Mouse (Mus musculus): ENCODE measurements around the gene Dst. TPM values are rescaled to one million over a fixed set of nuclear protein-coding genes. Genes with fewer than 3 reads are reported as not detected.

The Dst gene
- total and polyA plus RNA-seq, 3 experiments = 0.08 to 0.60 TPM; not detected in 1

DNA sequence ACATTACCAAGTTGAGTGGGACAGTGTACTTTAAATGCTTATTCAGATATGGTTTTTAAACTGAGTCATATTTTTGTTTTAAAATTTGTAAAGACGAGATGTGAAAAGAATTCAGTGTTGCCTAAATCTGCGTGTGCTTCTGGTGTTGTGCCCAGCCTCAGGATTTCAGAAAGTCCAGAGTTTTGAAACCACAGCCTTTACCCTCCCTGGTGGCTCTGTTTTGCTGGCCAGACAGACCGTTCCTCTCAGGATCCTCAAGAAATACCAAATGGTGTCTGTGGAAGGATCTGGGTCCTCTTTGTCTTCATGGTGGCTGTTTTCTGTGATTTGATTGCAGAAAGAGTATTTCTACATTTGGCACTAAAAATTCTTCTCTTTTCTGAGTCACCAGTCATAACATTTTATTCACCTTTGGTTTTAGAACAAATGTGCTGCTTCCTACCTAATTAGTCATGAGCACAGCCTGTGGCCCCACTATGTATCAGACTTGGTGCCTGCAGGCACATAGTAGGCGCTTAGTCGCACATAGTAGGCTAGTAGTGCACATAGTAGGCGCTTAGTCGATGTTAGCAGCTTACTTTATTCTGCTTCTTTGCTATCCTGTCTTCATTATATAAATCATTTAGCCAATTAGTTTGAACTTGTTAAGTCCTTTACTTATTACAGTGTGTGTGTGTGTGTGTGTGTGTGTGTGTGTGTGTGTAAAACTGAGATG lies 136.0 kb downstream of the Dst start:
- Histone ChIP-seq H3K9me3 (replicated peaks; ENCODE audit: insufficient read depth, low read length) (no peaks in the 10 kb centered on the region), H3K4me1 (ENCODE audit: control insufficient read depth in 1 of 2, insufficient read depth in 2 of 2, low read length in 2 of 2) (no peaks in the 10 kb centered on the region), H3K4me3 (ENCODE audit: control insufficient read depth in 1 of 2, insufficient read depth in 1 of 2, low read depth in 2 of 2, low read length in 2 of 2) (no peak overlapping the region), H3K27me3 (ENCODE audit: control insufficient read depth in 1 of 2, insufficient read depth in 2 of 2, low read length in 2 of 2) (no peaks in the 10 kb centered on the region), H3K36me3 (ENCODE audit: control insufficient read depth in 1 of 2, insufficient read depth in 2 of 2, low read length in 2 of 2) (no peaks in the 10 kb centered on the region), H3K27ac (ENCODE audit: control insufficient read depth, low read depth, low read length) (no peak overlapping the region), H3K79me2 (ENCODE audit: control insufficient read depth, insufficient read depth, low read length, poor library complexity) (no peaks in the 10 kb centered on the region), H3K9ac (ENCODE audit: control insufficient read depth, low read depth, low read length, poor library complexity, severe bottlenecking) (no peak overlapping the region)
- no peak for DNase-seq (ENCODE audit: low read depth, low spot score)
- TF ChIP-seq TBP (IDR thresholded peaks at IDR 0.05; ENCODE audit: low read depth, low read length) = no peak
- TF ChIP-seq USF1 (IDR thresholded peaks at IDR 0.05; ENCODE audit: low read depth, low read length) = no peak
- TF ChIP-seq GATA1 (IDR thresholded peaks at IDR 0.05; ENCODE audit: low read depth, low read length) = no peak
- TF ChIP-seq ZKSCAN1 (IDR thresholded peaks at IDR 0.05; ENCODE audit: low read depth, low read length) = peak; percentile 88

GRCm38 (mm10) chr1:34044675-34045074 lies 136.7 kb downstream of the Dst start:
- no peaks in the 10 kb centered on the region for H3K36me3 ChIP-seq (ENCODE audit: control insufficient read depth in 1 of 2, insufficient read depth in 2 of 2, low read length in 2 of 2)
- H3K27ac ChIP-seq (ENCODE audit: control insufficient read depth, low read depth, low read length) = no peak overlapping the region
- H3K27me3 ChIP-seq (ENCODE audit: control insufficient read depth in 1 of 2, insufficient read depth in 2 of 2, low read length in 2 of 2) = no peaks in the 10 kb centered on the region
- no peak overlapping the region for H3K9ac ChIP-seq (ENCODE audit: control insufficient read depth, low read depth, low read length, poor library complexity, severe bottlenecking)
- no peak for DNase-seq (ENCODE audit: low read depth, low spot score)
- no peak for TF ChIP-seq TAL1 (IDR thresholded peaks at IDR 0.05; ENCODE audit: low read length)
- no peak for TF ChIP-seq MAFK (IDR thresholded peaks at IDR 0.05; ENCODE audit: borderline replicate concordance, low read depth, low read length)
- TF ChIP-seq ZKSCAN1 (IDR thresholded peaks at IDR 0.05; ENCODE audit: low read depth, low read length) = no peak
- no peak for TF ChIP-seq ELF1 (IDR thresholded peaks at IDR 0.05; ENCODE audit: low read depth, low read length)
- TF ChIP-seq POLR2A (IDR thresholded peaks at IDR 0.05; ENCODE audit: control insufficient read depth in 1 of 2, insufficient read depth in 1 of 2, low read depth in 1 of 2, low read length in 2 of 2, poor library complexity in 1 of 2) = no peak
- TF ChIP-seq MYC (IDR thresholded peaks at IDR 0.05; ENCODE audit: low read depth, low read length) = no peak
- no peak for TF ChIP-seq TBP (IDR thresholded peaks at IDR 0.05; ENCODE audit: low read depth, low read length)
- TF ChIP-seq BHLHE40 (IDR thresholded peaks at IDR 0.05; ENCODE audit: borderline replicate concordance, low read depth, low read length) = no peak
- no peak for TF ChIP-seq NRF1 (IDR thresholded peaks at IDR 0.05; ENCODE audit: insufficient read depth, low read depth, low read length, poor library complexity, severe bottlenecking)
- no peak for TF ChIP-seq GABPA (IDR thresholded peaks at IDR 0.05; ENCODE audit: low read depth, low read length)
- no peaks in the 10 kb centered on the region for H3K79me2 ChIP-seq (ENCODE audit: control insufficient read depth, insufficient read depth, low read length, poor library complexity)
- H3K9me3 ChIP-seq (replicated peaks; ENCODE audit: insufficient read depth, low read length) = no peaks in the 10 kb centered on the region
- no peaks in the 10 kb centered on the region for H3K4me1 ChIP-seq (ENCODE audit: control insufficient read depth in 1 of 2, insufficient read depth in 2 of 2, low read length in 2 of 2)
- no peak overlapping the region for H3K4me3 ChIP-seq (ENCODE audit: control insufficient read depth in 1 of 2, insufficient read depth in 1 of 2, low read depth in 2 of 2, low read length in 2 of 2)

DNA sequence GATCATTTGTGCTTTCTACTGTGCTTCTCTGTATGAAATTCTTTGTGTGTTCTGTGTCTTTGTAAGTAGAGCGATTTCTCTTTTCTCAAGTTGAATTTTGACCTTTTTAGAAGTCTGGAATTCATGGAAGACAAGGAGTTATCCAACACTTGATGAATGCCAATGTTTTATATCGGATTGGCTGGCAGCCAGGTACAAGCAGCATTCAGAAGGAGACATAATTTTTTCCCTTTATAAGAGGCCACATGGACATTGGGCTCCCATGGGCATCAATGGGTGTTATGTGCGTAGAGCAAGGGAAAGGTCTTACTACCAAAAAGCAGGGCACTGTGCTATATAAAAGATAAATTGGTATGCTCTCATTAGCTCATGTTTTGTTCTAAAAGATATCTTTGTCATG lies 139.3 kb downstream of the Dst start:
- H3K4me1 ChIP-seq (ENCODE audit: control insufficient read depth in 1 of 2, insufficient read depth in 2 of 2, low read length in 2 of 2) = no peaks in the 10 kb centered on the region
- no peaks in the 10 kb centered on the region for H3K27me3 ChIP-seq (ENCODE audit: control insufficient read depth in 1 of 2, insufficient read depth in 2 of 2, low read length in 2 of 2)
- no peak overlapping the region for H3K9ac ChIP-seq (ENCODE audit: control insufficient read depth, low read depth, low read length, poor library complexity, severe bottlenecking)
- no peak for DNase-seq (ENCODE audit: low read depth, low spot score)
- H3K4me3 ChIP-seq (ENCODE audit: control insufficient read depth in 1 of 2, insufficient read depth in 1 of 2, low read depth in 2 of 2, low read length in 2 of 2) = no peak overlapping the region
- no peak overlapping the region for H3K27ac ChIP-seq (ENCODE audit: control insufficient read depth, low read depth, low read length)
- H3K9me3 ChIP-seq (replicated peaks; ENCODE audit: insufficient read depth, low read length) = no peaks in the 10 kb centered on the region
- no peaks in the 10 kb centered on the region for H3K36me3 ChIP-seq (ENCODE audit: control insufficient read depth in 1 of 2, insufficient read depth in 2 of 2, low read length in 2 of 2)
- no peaks in the 10 kb centered on the region for H3K79me2 ChIP-seq (ENCODE audit: control insufficient read depth, insufficient read depth, low read length, poor library complexity)
- TF ChIP-seq MXI1 (IDR thresholded peaks at IDR 0.05; ENCODE audit: low read depth, low read length) = no peak
- TF ChIP-seq HCFC1 (IDR thresholded peaks at IDR 0.05; ENCODE audit: low read depth, low read length) = no peak
- TF ChIP-seq MAZ (IDR thresholded peaks at IDR 0.05; ENCODE audit: low read depth, low read length) = no peak
- no peak for TF ChIP-seq KAT2A (conservative IDR thresholded peaks at IDR 0.05; ENCODE audit: low read depth, low read length)
- TF ChIP-seq MYB (IDR thresholded peaks at IDR 0.05; ENCODE audit: low read depth, low read length) = no peak
- TF ChIP-seq JUND (IDR thresholded peaks at IDR 0.05; ENCODE audit: low read depth, low read length) = no peak
- no peak for TF ChIP-seq ETS1 (IDR thresholded peaks at IDR 0.05; ENCODE audit: low read depth, low read length)
- no peak for TF ChIP-seq TAL1 (IDR thresholded peaks at IDR 0.05; ENCODE audit: low read length)
- TF ChIP-seq CHD2 (IDR thresholded peaks at IDR 0.05; ENCODE audit: low read length) = no peak
- TF ChIP-seq UBTF (IDR thresholded peaks at IDR 0.05; ENCODE audit: borderline replicate concordance, insufficient read depth, low read depth, low read length) = no peak
- TF ChIP-seq SMC3 (IDR thresholded peaks at IDR 0.05; ENCODE audit: low read depth, low read length) = no peak
- TF ChIP-seq MYC (IDR thresholded peaks at IDR 0.05; ENCODE audit: low read depth, low read length) = no peak
- TF ChIP-seq RAD21 (IDR thresholded peaks at IDR 0.05; ENCODE audit: low read depth, low read length) = no peak
- no peak for TF ChIP-seq ELF1 (IDR thresholded peaks at IDR 0.05; ENCODE audit: low read depth, low read length)
- no peak for TF ChIP-seq USF2 (IDR thresholded peaks at IDR 0.05; ENCODE audit: borderline replicate concordance in 1 of 2, insufficient read depth in 1 of 2, low read depth in 1 of 2, low read length in 2 of 2)
- TF ChIP-seq EP300 (IDR thresholded peaks at IDR 0.05; ENCODE audit: low read depth in 1 of 2, low read length in 2 of 2) = no peak
- TF ChIP-seq ZKSCAN1 (IDR thresholded peaks at IDR 0.05; ENCODE audit: low read depth, low read length) = no peak

Measured in MEL (cell line).